Mouse (Mus musculus) limb, embryonic 10.5 days (tissue): Measurements from ENCODE around the gene Gm10037. TPM values are rescaled to one million over a fixed set of nuclear protein-coding genes. Genes with fewer than 3 reads are reported as not detected.

Source experiments
- polyA plus RNA-seq: library from polyadenylated mRNA; unstranded; fragments of >200 nt; fragmentation: Nextera tagmentation; extraction: Ambion mirVana; gene quantifications from 2 replicates; pipeline ENCODE4 v1.2.1, GENCODE M21; 2016

Gene Gm10037
- polyA plus RNA-seq, 1 experiment from 2014 or later: 3.7 TPM

Other genes starting within 250 kb of the Gm10037 start
- 2.6 and 3.6 TPM in 2 replicates for gene Zfp729b, start 221.4 kb upstream of the Gm10037 start, polyA plus RNA-seq
- 0.18 TPM in 1 of 2 replicates, not detected in the other for gene Gm49345, start 193.3 kb upstream of the Gm10037 start, polyA plus RNA-seq
- 2.0 and 2.5 TPM in 2 replicates for gene Zfp729a, start 193.3 kb upstream of the Gm10037 start, polyA plus RNA-seq
- gene Zfp738, start 144.0 kb upstream of the Gm10037 start, polyA plus RNA-seq: 9.9 and 12.1 TPM in 2 replicates
- gene Zfp65, start 101.9 kb upstream of the Gm10037 start, polyA plus RNA-seq: 6.2 and 8.9 TPM in 2 replicates
- 4.3 and 4.7 TPM in 2 replicates for gene Zfp85, start 75.9 kb upstream of the Gm10037 start, polyA plus RNA-seq
- 2.9 and 3.6 TPM in 2 replicates for gene Zfp493, start 51.4 kb upstream of the Gm10037 start, polyA plus RNA-seq
- 5.3 and 7.1 TPM in 2 replicates for gene Zfp273, start 17.4 kb upstream of the Gm10037 start, polyA plus RNA-seq
- gene BC048507, start 32.2 kb downstream of the Gm10037 start, polyA plus RNA-seq: not detected in 2 replicates